Mouse (Mus musculus) CH12.LX (cell line): ENCODE results near the gene Atp4b. TPM values are rescaled to one million over a fixed set of nuclear protein-coding genes. Genes with fewer than 3 reads are reported as not detected.

ENCODE experiments used
- DNase-seq: peaks from one replicate; pipeline ENCODE4 v3.0.0-alpha.2; 2013; ENCODE audit errors: extremely low read depth
- H3K27ac ChIP-seq: 2 replicates; pipeline ENCODE4 v1.5.1; 2012; ENCODE audit warnings: low read depth, mild to moderate bottlenecking, control low read depth, moderate library complexity; ENCODE audit not compliant: insufficient read depth
- H3K27me3 ChIP-seq: replicated peaks from 2 replicates; pipeline ENCODE3; 2012; ENCODE audit warnings: inconsistent platforms
- H3K36me3 ChIP-seq, 2 experiments: replicated peaks in 1 of 2; 2 replicates each; pipeline versions ENCODE3 to v1.6.1; 2012; ENCODE audit warnings: inconsistent platforms in 1 of 2, low read length in 1 of 2, mild to moderate bottlenecking in 1 of 2, mixed read lengths in 1 of 2, moderate library complexity in 1 of 2; ENCODE audit not compliant: control insufficient read depth in 1 of 2, insufficient read depth in 1 of 2
- H3K4me1 ChIP-seq, 2 experiments: 2 replicates each; pipeline ENCODE4 v1.6.1; 2012; ENCODE audit warnings: inconsistent platforms in 1 of 2, moderate library complexity in 1 of 2; ENCODE audit not compliant: insufficient read depth in 2 of 2, control insufficient read depth in 1 of 2
- H3K4me2 ChIP-seq: 2 replicates; pipeline ENCODE4 v1.6.1; 2012; ENCODE audit warnings: low read depth, mild to moderate bottlenecking, control low read depth; ENCODE audit not compliant: poor library complexity, insufficient read depth, severe bottlenecking
- H3K4me3 ChIP-seq, 3 experiments: fragments of 150-350 bp in 1 of 3; sonication (generic) in 1 of 3; replicated peaks in 1 of 3; 2 replicates each; pipeline versions ENCODE3 to v1.5.1; 2011 to 2012; ENCODE audit warnings: low read depth in 2 of 3, low read length in 2 of 3, mild to moderate bottlenecking in 2 of 3, moderate library complexity in 2 of 3, control low read depth in 1 of 3, improper control_type of control experiment in 1 of 3, inconsistent platforms in 1 of 3, mixed read lengths in 1 of 3; ENCODE audit not compliant: poor library complexity in 1 of 3
- H3K79me2 ChIP-seq: replicated peaks from 2 replicates; pipeline ENCODE4 v1.6.1; 2012; ENCODE audit warnings: mild to moderate bottlenecking, moderate library complexity; ENCODE audit not compliant: control insufficient read depth, poor library complexity, insufficient read depth, severe bottlenecking; ENCODE audit errors: extremely low read depth
- H3K9ac ChIP-seq: 2 replicates; pipeline ENCODE4 v1.6.1; 2012; ENCODE audit warnings: low read depth, mild to moderate bottlenecking, control low read depth, moderate library complexity; ENCODE audit not compliant: insufficient read depth
- H3K9me3 ChIP-seq: replicated peaks from 2 replicates; pipeline ENCODE3; 2012; ENCODE audit warnings: low read length, inconsistent platforms, mixed read lengths
- CHD1 ChIP-seq: IDR thresholded peaks from 2 replicates; pipeline ENCODE4 v1.6.1; 2012; ENCODE audit warnings: low read depth, low read length, improper control_type of control experiment, inconsistent platforms
- CHD2 ChIP-seq: IDR thresholded peaks from 2 replicates; pipeline ENCODE4 v1.6.1; 2011; ENCODE audit warnings: low read length, improper control_type of control experiment
- CTCF ChIP-seq, 2 experiments: IDR thresholded peaks in 1 of 2; conservative IDR thresholded peaks in 1 of 2; 2 replicates each; pipeline ENCODE4 v1.5.1; 2011 to 2012; ENCODE audit warnings: low read depth in 2 of 2, low read length in 2 of 2, improper control_type of control experiment in 1 of 2, inconsistent platforms in 1 of 2, mild to moderate bottlenecking in 1 of 2, moderate library complexity in 1 of 2
- E2F4 ChIP-seq: IDR thresholded peaks from 2 replicates; pipeline ENCODE4 v1.6.1; 2011; ENCODE audit warnings: low read depth, low read length, improper control_type of control experiment; ENCODE audit not compliant: insufficient replicate concordance
- ETS1 ChIP-seq: conservative IDR thresholded peaks from 2 replicates; pipeline ENCODE4 v1.6.1; 2012; ENCODE audit warnings: low read depth, mild to moderate bottlenecking, inconsistent platforms, low read length, improper control_type of control experiment, moderate library complexity
- HCFC1 ChIP-seq: IDR thresholded peaks from 2 replicates; pipeline ENCODE4 v1.6.1; 2012; ENCODE audit warnings: low read depth, mild to moderate bottlenecking, inconsistent platforms, low read length, improper control_type of control experiment
- JUN ChIP-seq: IDR thresholded peaks from 2 replicates; pipeline ENCODE4 v1.6.1; 2011; ENCODE audit warnings: low read depth, mild to moderate bottlenecking, low read length, improper control_type of control experiment, moderate library complexity; ENCODE audit not compliant: insufficient read depth
- MAX ChIP-seq: IDR thresholded peaks from 2 replicates; pipeline ENCODE4 v1.6.1; 2011; ENCODE audit warnings: low read length, improper control_type of control experiment
- MAZ ChIP-seq: IDR thresholded peaks from 2 replicates; pipeline ENCODE4 v1.6.1; 2012; ENCODE audit warnings: low read depth, mild to moderate bottlenecking, inconsistent platforms, low read length, improper control_type of control experiment, moderate library complexity
- MYC ChIP-seq: IDR thresholded peaks from 2 replicates; pipeline ENCODE4 v1.6.1; 2011; ENCODE audit warnings: low read depth, mild to moderate bottlenecking, improper control_type of control experiment, low read length
- NELFE ChIP-seq: IDR thresholded peaks from 2 replicates; pipeline ENCODE4 v1.6.1; 2011; ENCODE audit warnings: low read depth, low read length, improper control_type of control experiment
- POLR2A ChIP-seq: IDR thresholded peaks from 2 replicates; pipeline ENCODE4 v1.6.1; 2011; ENCODE audit warnings: low read depth, mild to moderate bottlenecking, improper control_type of control experiment, low read length
- RAD21 ChIP-seq: IDR thresholded peaks from 2 replicates; pipeline ENCODE4 v1.6.1; 2011; ENCODE audit warnings: low read depth, mild to moderate bottlenecking, low read length, improper control_type of control experiment, moderate library complexity
- RCOR1 ChIP-seq: conservative IDR thresholded peaks from 2 replicates; pipeline ENCODE4 v1.6.1; 2012; ENCODE audit warnings: low read depth, mild to moderate bottlenecking, inconsistent platforms, low read length, improper control_type of control experiment
- SIN3A ChIP-seq: IDR thresholded peaks from 2 replicates; pipeline ENCODE4 v1.6.1; 2012; ENCODE audit warnings: low read length, improper control_type of control experiment, inconsistent platforms
- ZC3H11A ChIP-seq: IDR thresholded peaks from 2 replicates; pipeline ENCODE4 v1.6.1; 2012; ENCODE audit warnings: low read depth, mild to moderate bottlenecking, inconsistent platforms, low read length, improper control_type of control experiment
- ZKSCAN1 ChIP-seq: IDR thresholded peaks from 2 replicates; pipeline ENCODE4 v1.6.1; 2012; ENCODE audit warnings: low read depth, inconsistent platforms, low read length, improper control_type of control experiment, borderline replicate concordance
- dilution Hi-C: fragments of 300-500 bp; cut with MboI; formaldehyde crosslinking; loops from 2 replicates; pipeline ENCODE4 v1.14.3; 2020; ENCODE audit warnings: low sequenced_read_pairs; ENCODE audit not compliant: extremely low pct_unique_long_range_greater_than_20kb, extremely low pct_ligation_motif_present
- in situ Hi-C: fragments of 300-500 bp; cut with MboI; formaldehyde crosslinking; loops from 3 replicates; pipeline ENCODE4 v1.14.3; 2019; ENCODE audit warnings: low sequenced_read_pairs, low pct_ligation_motif_present, low pct_unique_long_range_greater_than_20kb, mixed read lengths
- polyA plus RNA-seq: library from polyadenylated mRNA; unstranded; fragments of >175 nt; gene quantifications from 2 replicates; pipeline ENCODE4 v1.2.1, GENCODE M21; 2012; ENCODE audit warnings: low read depth; ENCODE audit not compliant: insufficient read length
- total RNA-seq, 2 experiments: library from RNA; depleted of rRNA; stranded (reverse); fragments of 300-350 nt in 1 of 2; fragments of >200 nt in 1 of 2; gene quantifications; 2 replicates each; pipeline ENCODE4 v1.2.3; 2012 to 2014

The Atp4b gene
- total and polyA plus RNA-seq, 3 experiments = not detected

DNA sequence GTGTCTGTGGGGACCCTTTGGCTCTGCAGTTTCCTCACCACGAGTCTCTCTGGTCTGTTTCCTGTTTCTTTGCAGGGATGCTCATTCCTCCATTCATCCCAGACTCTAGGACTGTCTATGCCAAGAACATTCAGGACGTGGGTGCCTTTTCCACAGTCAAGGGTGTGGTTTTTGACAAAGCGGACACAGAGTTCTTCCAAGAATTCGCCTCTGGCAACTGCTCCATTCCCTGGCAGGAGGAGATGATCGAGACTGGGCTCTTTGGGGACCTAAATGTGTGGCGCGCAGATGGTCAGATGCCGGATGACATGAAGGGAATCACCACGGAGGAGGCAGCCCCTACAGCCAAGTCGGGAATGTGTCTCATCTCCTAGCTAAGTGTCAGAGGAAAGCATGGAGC is 19.3 kb upstream of the Atp4b start:
- no peaks in the 10 kb centered on the region for H3K36me3 ChIP-seq
- no peaks in the 10 kb centered on the region for H3K9me3 ChIP-seq
- no peak overlapping the region for H3K4me2 ChIP-seq
- no peak overlapping the region for H3K9ac ChIP-seq
- H3K27me3 ChIP-seq = peaks cover 64% of the 10 kb centered on the region
- DNase-seq = no peak
- dilution Hi-C loops (no loop called here), in situ Hi-C loops (loop anchor here (10.0 kb wide), 1 partner anchor 329 kb away; no protein-coding TSS in a partner anchor)
- no peak overlapping the region for H3K27ac ChIP-seq
- no peak for TF ChIP-seq SIN3A
- no peak for TF ChIP-seq RCOR1
- no peak for TF ChIP-seq MAZ
- TF ChIP-seq E2F4 = no peak
- TF ChIP-seq ETS1 = no peak
- TF ChIP-seq HCFC1 = no peak
- TF ChIP-seq NELFE = no peak
- TF ChIP-seq CHD1 = no peak
- TF ChIP-seq CHD2 = no peak
- H3K79me2 ChIP-seq = no peaks in the 10 kb centered on the region
- no peaks in the 10 kb centered on the region; a peak in 1 of 4 replicates for H3K4me1 ChIP-seq
- no peak overlapping the region for H3K4me3 ChIP-seq

DNA sequence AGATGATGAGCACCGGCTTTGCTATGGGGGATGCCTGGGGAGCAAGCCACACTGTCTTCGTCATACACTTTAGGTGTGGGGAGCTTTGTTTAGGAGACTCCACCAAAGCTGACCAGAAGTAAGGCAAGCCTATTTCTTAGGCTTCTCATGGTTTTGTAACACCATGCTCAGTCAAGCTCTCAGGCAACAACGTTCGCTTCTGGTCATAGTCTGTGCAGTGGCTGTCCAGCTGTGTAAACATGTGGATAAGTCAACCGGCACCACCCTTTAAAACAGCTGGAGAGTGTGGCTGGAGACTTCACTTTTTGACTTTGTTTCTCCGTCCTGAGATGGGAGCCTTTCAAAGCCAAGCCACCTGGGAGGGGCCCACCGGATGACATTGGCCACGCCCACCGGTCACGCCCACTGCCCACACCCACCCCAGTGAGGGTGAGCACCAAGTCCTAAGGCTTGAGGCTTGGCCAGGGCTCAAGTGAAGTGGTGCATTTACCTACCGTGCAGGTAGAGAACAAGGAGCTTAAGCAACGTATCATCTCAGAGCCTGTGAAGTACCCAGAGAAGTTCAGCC is 17.3 kb upstream of the Atp4b start:
- Histone ChIP-seq H3K4me3 (no peak overlapping the region), H3K79me2 (no peaks in the 10 kb centered on the region), H3K27me3 (peaks cover 48% of the 10 kb centered on the region), H3K9me3 (no peaks in the 10 kb centered on the region), H3K4me2 (no peak overlapping the region), H3K9ac (no peak overlapping the region), H3K36me3 (no peaks in the 10 kb centered on the region), H3K4me1 (no peaks in the 10 kb centered on the region; a peak in 1 of 4 replicates), H3K27ac (no peak overlapping the region)
- DNase-seq = no peak
- in situ Hi-C loops (loop anchor here (10.0 kb wide), 1 partner anchor 331 kb away; no protein-coding TSS in a partner anchor), dilution Hi-C loops (no loop called here)
- TF ChIP-seq POLR2A = no peak
- TF ChIP-seq MAZ = no peak
- no peak for TF ChIP-seq MAX
- TF ChIP-seq CTCF (conservative IDR thresholded peaks at IDR 0.05 in 1 of 2, IDR thresholded peaks at IDR 0.05 in 1 of 2; ENCODE audit: low read depth in 2 of 2, low read length in 2 of 2) = no peak
- no peak for TF ChIP-seq ZC3H11A
- TF ChIP-seq JUN = no peak
- no peak for TF ChIP-seq CHD1
- TF ChIP-seq RAD21 = no peak
- TF ChIP-seq MYC = no peak
- no peak for TF ChIP-seq ZKSCAN1
